Mouse (Mus musculus): ENCODE data around the gene Gm45261. TPM values are rescaled to one million over a fixed set of nuclear protein-coding genes. Genes with fewer than 3 reads are reported as not detected.

Gm45261 gene
- polyA plus RNA-seq, 1 experiment, result not detected

GRCm38 (mm10) chr1:80403366-80403893 is 57.8 kb downstream of the Gm45261 start:
- Histone ChIP-seq H3K27ac (ENCODE audit: control insufficient read depth, insufficient read depth, low read depth, low read length, poor library complexity) (no peak overlapping the region), H3K4me3 (replicated peaks; ENCODE audit: control insufficient read depth, low read depth, low read length) (no peak overlapping the region), H3K4me1 (ENCODE audit: control insufficient read depth, insufficient read depth, low read length) (peaks cover 1% of the 10 kb centered on the region)
- WGBS, result 90% methylated on average over 3 of the region's 3 CpGs
- TF ChIP-seq CTCF (IDR thresholded peaks at IDR 0.05; ENCODE audit: control insufficient read depth, insufficient read depth, low read length) (no peak), POLR2A (IDR thresholded peaks at IDR 0.05; ENCODE audit: borderline replicate concordance, control insufficient read depth, low read depth, low read length) (no peak)

DNA sequence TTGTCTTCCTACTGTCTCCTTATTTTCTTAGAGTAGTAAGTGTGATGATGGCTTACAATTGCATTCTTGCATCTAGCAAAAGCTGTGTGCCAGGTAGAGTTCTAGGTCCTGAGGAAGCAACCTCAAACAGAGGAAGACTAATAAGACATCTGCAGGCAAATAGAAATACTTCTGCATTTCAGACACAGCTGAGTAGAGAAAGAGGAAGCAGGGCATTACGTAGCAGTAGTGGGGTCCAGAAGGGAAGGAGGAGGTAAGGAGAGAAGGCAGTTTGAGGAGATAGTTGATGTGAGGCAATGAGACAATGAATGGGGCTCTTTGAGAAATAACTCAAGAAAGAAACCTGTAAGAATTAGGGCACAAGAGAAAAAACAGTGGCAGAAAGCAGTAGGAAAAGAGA is 59.3 kb downstream of the Gm45261 start:
- TF ChIP-seq CTCF (IDR thresholded peaks at IDR 0.05; ENCODE audit: control insufficient read depth, insufficient read depth, low read length), result no peak
- no peak for TF ChIP-seq POLR2A (IDR thresholded peaks at IDR 0.05; ENCODE audit: borderline replicate concordance, control insufficient read depth, low read depth, low read length)
- Histone ChIP-seq H3K27ac (ENCODE audit: control insufficient read depth, insufficient read depth, low read depth, low read length, poor library complexity) (no peak overlapping the region), H3K4me1 (ENCODE audit: control insufficient read depth, insufficient read depth, low read length) (peaks cover 1% of the 10 kb centered on the region), H3K4me3 (replicated peaks; ENCODE audit: control insufficient read depth, low read depth, low read length) (no peak overlapping the region)
- 9% methylated on average over 1 of the region's 1 CpGs for WGBS

Other genes starting within 250 kb of the Gm45261 start
- gene Fam124b, start 243.0 kb downstream of the Gm45261 start, polyA plus RNA-seq (2011; ENCODE audit: insufficient read depth, insufficient read length, low replicate concordance, missing spikeins), result not detected in 2 replicates
- gene Cul3, start 121.0 kb downstream of the Gm45261 start, polyA plus RNA-seq (2011; ENCODE audit: insufficient read depth, insufficient read length, low replicate concordance, missing spikeins), result 29.7 and 48.5 TPM in 2 replicates